Mouse (Mus musculus): ENCODE measurements at regions not wholly inside any gene's neighbourhood (a gene's known extent, or its start where the extent isn't known, plus 50 kb on each side); places are given as distances from the start of the nearest gene placed in this dataset.

DNA sequence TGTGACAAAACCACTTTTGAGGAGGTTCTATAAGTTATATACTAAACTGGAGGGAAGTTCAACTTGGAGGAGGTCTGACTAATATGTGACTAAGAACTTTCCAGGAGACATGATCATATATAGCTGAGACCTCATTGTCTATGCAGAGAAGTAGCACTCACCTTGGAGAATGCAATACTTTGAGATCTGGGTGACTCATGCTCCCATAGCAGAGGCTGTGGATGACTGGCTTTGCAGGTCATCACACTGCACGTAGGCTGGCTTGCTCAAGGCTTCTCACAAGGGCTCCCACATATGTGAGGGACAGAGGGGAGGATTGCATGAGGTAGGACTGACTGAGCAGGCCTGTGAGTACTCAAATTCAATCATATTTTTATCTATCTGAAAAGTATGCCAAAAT lies 726.7 kb downstream of the Inhba start:
- no peak for TF ChIP-seq CTCF (IDR thresholded peaks at IDR 0.05; ENCODE audit: insufficient read depth, low read length)
- TF ChIP-seq POLR2A (IDR thresholded peaks at IDR 0.05; ENCODE audit: borderline replicate concordance, extremely low read depth, low read depth, low read length), result no peak

All from lung, adult 2 months (tissue).